Mouse (Mus musculus) midbrain, postnatal 0 days (tissue): ENCODE measurements around the gene Zfp933. TPM values are rescaled to one million over a fixed set of nuclear protein-coding genes. Genes with fewer than 3 reads are reported as not detected.
"Not testable (repeated sequence)": the region's sequence is repeated elsewhere in the genome, so short reads cannot be mapped to it uniquely, and the experiment has no call there.

ENCODE experiments used
- ATAC-seq: fragments of 200-750 bp; cut with Nextera tagmentation; 2 replicates; pipeline ENCODE4 v1.8.0; 2017; ENCODE audit warnings: moderate number of reproducible peaks, mild to moderate bottlenecking, moderate TSS enrichment, moderate library complexity; ENCODE audit not compliant: low FRiP score
- DNase-seq: peaks from one replicate; pipeline ENCODE4 v3.0.0-alpha.2; 2015; ENCODE audit warnings: low spot score
- H3K27ac ChIP-seq: fragments of 300-500 bp; sonication (generic); 2 replicates; pipeline ENCODE4 v1.5.1; 2014; ENCODE audit warnings: low read depth, mild to moderate bottlenecking, low read length, mixed read lengths
- H3K27me3 ChIP-seq: fragments of 300-500 bp; sonication (generic); 2 replicates; pipeline ENCODE4 v1.6.1; 2014; ENCODE audit warnings: low read length, control low read depth, mixed read lengths; ENCODE audit not compliant: insufficient read depth
- H3K36me3 ChIP-seq: fragments of 300-500 bp; sonication (generic); 2 replicates; pipeline ENCODE4 v1.6.1; 2014; ENCODE audit warnings: low read length, control low read depth, mixed read lengths; ENCODE audit not compliant: insufficient read depth
- H3K4me1 ChIP-seq: fragments of 300-500 bp; sonication (generic); 2 replicates; pipeline ENCODE4 v1.6.1; 2014; ENCODE audit warnings: mild to moderate bottlenecking, control low read depth, antibody characterized with exemption, low read length, mixed read lengths; ENCODE audit not compliant: insufficient read depth
- H3K4me2 ChIP-seq: fragments of 300-500 bp; sonication (generic); 2 replicates; pipeline ENCODE4 v1.6.1; 2014; ENCODE audit warnings: low read depth, mild to moderate bottlenecking, low read length, mixed read lengths; ENCODE audit not compliant: poor library complexity, severe bottlenecking
- H3K4me3 ChIP-seq: fragments of 300-500 bp; sonication (generic); 2 replicates; pipeline ENCODE4 v1.5.1; 2014; ENCODE audit warnings: low read depth, mild to moderate bottlenecking, low read length, moderate library complexity
- H3K9ac ChIP-seq: fragments of 300-500 bp; sonication (generic); replicated peaks from 2 replicates; pipeline ENCODE4 v1.6.1; 2014; ENCODE audit warnings: mild to moderate bottlenecking, low read length, moderate library complexity, mixed read lengths; ENCODE audit not compliant: poor library complexity, severe bottlenecking
- H3K9me3 ChIP-seq: fragments of 300-500 bp; sonication (generic); 2 replicates; pipeline ENCODE4 v1.6.1; 2016; ENCODE audit warnings: low read length, control low read depth
- polyA plus RNA-seq: library from polyadenylated mRNA; unstranded; fragments of >200 nt; fragmentation: Nextera tagmentation; extraction: Ambion mirVana; gene quantifications from 2 replicates; pipeline ENCODE4 v1.2.1, GENCODE M21; 2015
- total RNA-seq: library from RNA; depleted of rRNA; stranded (reverse); fragments of >200 nt; gene quantifications from 2 replicates; pipeline ENCODE4 v1.2.3, GENCODE M21; 2014; rRNA removed

The Zfp933 gene
- total and polyA plus RNA-seq, 2 experiments from 2014 or later: 4.2 to 11.2 TPM

- H3K9ac ChIP-seq, H3K27ac ChIP-seq, H3K4me2 ChIP-seq: not testable (repeated sequence)
Measured at GRCm38 (mm10) chr4:147791729-147792128, 56.4 kb downstream of the Zfp933 start.

More at GRCm38 (mm10) chr4:147791729-147792128, 56.4 kb downstream of the Zfp933 start:
- peaks cover 22% of the 10 kb centered on the region for H3K9me3 ChIP-seq
- not testable (repeated sequence) for H3K4me3 ChIP-seq, ATAC-seq, H3K4me1 ChIP-seq, DNase-seq, H3K36me3 ChIP-seq, H3K27me3 ChIP-seq

Other genes starting within 250 kb of the Zfp933 start
- 1.6 and 2.1 TPM in 2 replicates for gene Zfp979, start 205.9 kb downstream of the Zfp933 start, total RNA-seq
- gene Zfp979, start 205.9 kb downstream of the Zfp933 start, polyA plus RNA-seq: 2.0 and 3.0 TPM in 2 replicates
- gene Zfp534, start 145.8 kb downstream of the Zfp933 start, total RNA-seq: not detected in 2 replicates
- not detected in 2 replicates for gene Zfp534, start 145.8 kb downstream of the Zfp933 start, polyA plus RNA-seq
- gene Zfp984, start 38.6 kb downstream of the Zfp933 start, total RNA-seq: 3.1 and 3.7 TPM in 2 replicates
- 3.1 and 3.3 TPM in 2 replicates for gene Zfp984, start 38.6 kb downstream of the Zfp933 start, polyA plus RNA-seq
- 24.1 and 36.5 TPM in 2 replicates for gene Miip, start 20.4 kb upstream of the Zfp933 start, total RNA-seq
- gene Miip, start 20.4 kb upstream of the Zfp933 start, polyA plus RNA-seq: 29.2 and 37.3 TPM in 2 replicates
- 5.0 and 5.1 TPM in 2 replicates for gene Fv1, start 20.6 kb upstream of the Zfp933 start, total RNA-seq
- gene Fv1, start 20.6 kb upstream of the Zfp933 start, polyA plus RNA-seq: 3.1 and 3.4 TPM in 2 replicates
- 92.3 and 97.7 TPM in 2 replicates for gene Mfn2, start 56.3 kb upstream of the Zfp933 start, total RNA-seq
- gene Mfn2, start 56.3 kb upstream of the Zfp933 start, polyA plus RNA-seq: 96.9 and 99.0 TPM in 2 replicates
- 25.1 and 26.1 TPM in 2 replicates for gene Plod1, start 88.4 kb upstream of the Zfp933 start, total RNA-seq
- 20.0 and 20.2 TPM in 2 replicates for gene Plod1, start 88.4 kb upstream of the Zfp933 start, polyA plus RNA-seq
- 56.8 and 68.3 TPM in 2 replicates for gene 2510039O18Rik, start 92.5 kb upstream of the Zfp933 start, total RNA-seq
- gene 2510039O18Rik, start 92.5 kb upstream of the Zfp933 start, polyA plus RNA-seq: 10.6 and 12.3 TPM in 2 replicates
- gene Nppb, start 137.4 kb upstream of the Zfp933 start, total RNA-seq: not detected in 2 replicates
- gene Nppb, start 137.4 kb upstream of the Zfp933 start, polyA plus RNA-seq: 0.29 TPM in 1 of 2 replicates, not detected in the other
- 2.2 and 2.9 TPM in 2 replicates for gene Nppa, start 152.4 kb upstream of the Zfp933 start, total RNA-seq
- gene Nppa, start 152.4 kb upstream of the Zfp933 start, polyA plus RNA-seq: 4.5 and 6.1 TPM in 2 replicates
- gene Clcn6, start 190.5 kb upstream of the Zfp933 start, total RNA-seq: 58.2 and 64.9 TPM in 2 replicates
- gene Clcn6, start 190.5 kb upstream of the Zfp933 start, polyA plus RNA-seq: 26.1 and 26.5 TPM in 2 replicates
- gene Mthfr, start 190.7 kb upstream of the Zfp933 start, total RNA-seq: 34.4 and 51.1 TPM in 2 replicates
- gene Mthfr, start 190.7 kb upstream of the Zfp933 start, polyA plus RNA-seq: 10.1 and 12.4 TPM in 2 replicates
- gene Agtrap, start 239.7 kb upstream of the Zfp933 start, total RNA-seq: 6.6 and 7.5 TPM in 2 replicates
- 7.4 and 8.6 TPM in 2 replicates for gene Agtrap, start 239.7 kb upstream of the Zfp933 start, polyA plus RNA-seq